Mouse (Mus musculus) embryonic facial prominence, embryonic 13.5 days (tissue): ENCODE results near the gene Hcls1. TPM values are rescaled to one million over a fixed set of nuclear protein-coding genes. Genes with fewer than 3 reads are reported as not detected.

Source experiments
- ATAC-seq: fragments of 200-750 bp; cut with Nextera tagmentation; 2 replicates; pipeline ENCODE4 v1.8.0; 2017; ENCODE audit warnings: low read depth; ENCODE audit not compliant: insufficient number of reproducible peaks, insufficient read depth, low FRiP score, low TSS enrichment
- H3K27ac ChIP-seq: fragments of 300-500 bp; sonication (generic); 2 replicates; pipeline ENCODE4 v1.5.1; 2015; ENCODE audit warnings: moderate library complexity, mild to moderate bottlenecking, inconsistent platforms
- H3K27me3 ChIP-seq: fragments of 300-500 bp; sonication (generic); 2 replicates; pipeline ENCODE4 v1.6.1; 2015; ENCODE audit warnings: mild to moderate bottlenecking, inconsistent platforms
- H3K36me3 ChIP-seq: fragments of 300-500 bp; sonication (generic); 2 replicates; pipeline ENCODE4 v1.6.1; 2015; ENCODE audit warnings: mild to moderate bottlenecking, inconsistent platforms
- H3K4me1 ChIP-seq: fragments of 300-500 bp; sonication (generic); 2 replicates; pipeline ENCODE4 v1.6.1; 2015; ENCODE audit warnings: inconsistent platforms
- H3K4me2 ChIP-seq: fragments of 300-500 bp; sonication (generic); 2 replicates; pipeline ENCODE4 v1.6.1; 2015; ENCODE audit warnings: moderate library complexity, mild to moderate bottlenecking, inconsistent platforms
- H3K4me3 ChIP-seq: fragments of 300-500 bp; sonication (generic); 2 replicates; pipeline ENCODE4 v1.5.1; 2015; ENCODE audit warnings: mild to moderate bottlenecking, inconsistent platforms
- H3K9ac ChIP-seq: fragments of 300-500 bp; sonication (generic); 2 replicates; pipeline ENCODE4 v1.6.1; 2015; ENCODE audit warnings: mild to moderate bottlenecking, inconsistent platforms
- H3K9me3 ChIP-seq: fragments of 300-500 bp; sonication (generic); 2 replicates; pipeline ENCODE4 v1.6.1; 2016; ENCODE audit warnings: inconsistent platforms
- WGBS: fragments of 180-500 bp; shearing (Covaris S2); methylation state at CpG from one replicate; pipeline ENCODE4 v1.1.7; 2015; ENCODE audit warnings: mixed read lengths; 5-methylcytosine and 5-hydroxymethylcytosine counted together
- polyA plus RNA-seq: library from polyadenylated mRNA; unstranded; fragments of >200 nt; fragmentation: Nextera tagmentation; extraction: Ambion mirVana; gene quantifications from 2 replicates; pipeline ENCODE4 v1.2.1, GENCODE M21; 2015

Gene Hcls1
- polyA plus RNA-seq, 1 experiment from 2014 or later, result 5.7 TPM

DNA sequence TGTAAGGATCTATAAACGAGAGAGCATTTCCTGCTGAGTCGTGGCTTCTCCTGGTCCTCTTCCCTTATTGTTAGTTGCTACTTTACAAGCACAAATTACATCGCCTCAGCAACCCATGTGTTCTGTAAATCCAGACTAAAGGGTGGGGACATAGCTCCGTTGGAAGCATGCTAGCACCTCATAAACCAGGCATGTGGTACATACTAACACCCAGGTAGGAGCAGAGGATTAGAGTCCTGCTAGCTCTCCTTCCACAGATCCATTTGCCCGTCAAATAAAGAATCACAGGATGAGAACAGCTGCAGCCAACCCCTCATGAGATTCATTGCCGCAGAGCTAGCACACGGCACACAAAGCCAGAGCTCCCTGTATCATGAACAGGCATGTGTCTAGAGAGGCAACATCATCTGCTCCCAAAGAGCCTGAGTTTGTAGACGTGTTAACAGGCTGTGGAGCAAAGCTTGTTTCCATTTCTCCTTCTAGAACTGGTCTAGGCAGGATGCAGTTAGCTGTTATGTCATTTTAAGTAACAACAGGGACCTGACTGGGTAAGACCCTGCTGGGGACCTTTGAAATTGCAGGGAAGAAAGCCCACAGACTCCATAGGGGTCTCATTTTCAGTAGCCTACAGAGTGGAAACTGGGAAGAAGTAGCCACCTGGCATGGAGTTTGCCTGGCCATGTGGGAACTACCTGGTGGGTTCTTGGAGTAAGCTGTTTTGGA lies 15.0 kb downstream of the Hcls1 start:
- no peak overlapping the region for H3K4me2 ChIP-seq
- H3K9me3 ChIP-seq, result no peaks in the 10 kb centered on the region
- H3K36me3 ChIP-seq, result no peaks in the 10 kb centered on the region
- ATAC-seq, result no peak
- H3K27ac ChIP-seq, result no peak overlapping the region
- no peaks in the 10 kb centered on the region for H3K27me3 ChIP-seq
- H3K9ac ChIP-seq, result no peak overlapping the region
- no peaks in the 10 kb centered on the region for H3K4me1 ChIP-seq
- no peak overlapping the region for H3K4me3 ChIP-seq
- 73% methylated on average over 8 of the region's 8 CpGs for WGBS

DNA sequence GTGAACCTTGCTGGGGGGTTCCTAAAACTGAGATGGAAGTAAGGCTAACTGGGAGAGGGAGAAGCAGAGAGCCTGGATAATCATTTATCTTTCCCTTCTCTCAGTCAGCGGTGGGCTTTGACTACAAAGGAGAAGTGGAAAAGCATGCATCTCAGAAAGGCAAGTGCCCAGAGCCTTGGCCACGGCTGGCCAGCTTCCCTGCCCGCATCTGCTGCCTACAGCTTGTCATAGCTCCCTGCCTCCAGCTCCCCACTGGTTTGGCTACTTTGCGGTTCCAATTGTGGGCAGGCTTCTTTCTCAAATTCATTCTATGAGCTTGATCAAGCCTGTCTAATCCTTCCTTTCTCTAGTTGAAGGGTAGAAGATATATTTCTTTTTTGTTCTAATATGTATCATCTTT lies 16.2 kb downstream of the Hcls1 start:
- no peaks in the 10 kb centered on the region for H3K27me3 ChIP-seq
- no peaks in the 10 kb centered on the region for H3K36me3 ChIP-seq
- ATAC-seq, result no peak
- H3K4me3 ChIP-seq, result no peak overlapping the region
- H3K9me3 ChIP-seq, result no peaks in the 10 kb centered on the region
- no peak overlapping the region for H3K9ac ChIP-seq
- no peak overlapping the region for H3K4me2 ChIP-seq
- no peak overlapping the region for H3K27ac ChIP-seq
- whole genome bisulfite sequencing, result 65% methylated on average over 4 of the region's 4 CpGs
- no peaks in the 10 kb centered on the region for H3K4me1 ChIP-seq

GRCm38 (mm10) chr16:36955106-36955505 lies 20.3 kb downstream of the Hcls1 start:
- ATAC-seq, result no peak
- 65% methylated on average over 11 of the region's 11 CpGs for WGBS

DNA sequence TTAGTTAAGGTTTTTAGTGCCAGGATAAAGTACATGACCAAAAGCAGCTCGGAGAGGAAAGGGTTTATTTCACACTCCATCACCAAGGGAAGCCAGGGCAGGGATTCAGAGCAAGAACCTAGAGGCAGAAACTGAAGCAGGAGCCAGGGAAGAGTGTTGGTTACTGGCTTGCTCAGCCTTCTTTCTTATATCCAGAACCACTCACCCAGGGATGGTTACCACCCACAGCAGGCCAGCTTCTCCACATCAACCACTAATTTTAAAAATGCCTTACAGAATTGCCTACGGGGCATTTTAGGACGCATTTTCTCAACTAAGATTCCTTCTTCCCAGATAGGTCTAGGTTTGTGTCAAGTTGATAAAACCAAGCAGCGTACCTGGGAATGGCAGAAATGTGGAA lies 28.6 kb downstream of the Hcls1 start:
- no peak overlapping the region for H3K9ac ChIP-seq
- no peak overlapping the region for H3K27ac ChIP-seq
- H3K27me3 ChIP-seq, result no peaks in the 10 kb centered on the region
- 82% methylated on average over 4 of the region's 4 CpGs for WGBS
- ATAC-seq, result no peak
- no peaks in the 10 kb centered on the region for H3K9me3 ChIP-seq
- no peak overlapping the region for H3K4me2 ChIP-seq
- H3K4me1 ChIP-seq, result no peaks in the 10 kb centered on the region
- no peak overlapping the region for H3K4me3 ChIP-seq
- no peaks in the 10 kb centered on the region for H3K36me3 ChIP-seq

More at GRCm38 (mm10) chr16:36955106-36955505, 20.3 kb downstream of the Hcls1 start:
- Histone ChIP-seq H3K27me3 (no peaks in the 10 kb centered on the region), H3K27ac (no peak overlapping the region), H3K9ac (no peak overlapping the region), H3K4me3 (no peak overlapping the region), H3K9me3 (no peaks in the 10 kb centered on the region), H3K4me2 (no peak overlapping the region), H3K36me3 (no peaks in the 10 kb centered on the region), H3K4me1 (no peaks in the 10 kb centered on the region)

- no peak for ATAC-seq
- WGBS, result 90% methylated on average over 2 of the region's 2 CpGs
Measured at GRCm38 (mm10) chr16:36979127-36979526, 44.3 kb downstream of the Hcls1 start.

GRCm38 (mm10) chr16:36983796-36984195 lies 49.0 kb downstream of the Hcls1 start:
- Histone ChIP-seq H3K36me3 (no peaks in the 10 kb centered on the region), H3K4me1 (0 out of 2 replicates have a peak, but pooled peaks cover under 1% of the 10 kb centered on the region), H3K27ac (no peak overlapping the region), H3K9ac (no peak overlapping the region), H3K27me3 (no peaks in the 10 kb centered on the region), H3K9me3 (peaks cover 3% of the 10 kb centered on the region; the same call in 1 of the 2 replicates), H3K4me2 (no peak overlapping the region), H3K4me3 (no peak overlapping the region)
- 78% methylated on average over 1 of the region's 1 CpGs for WGBS
- no peak for ATAC-seq

More at GRCm38 (mm10) chr16:36979127-36979526, 44.3 kb downstream of the Hcls1 start:
- H3K4me2 ChIP-seq, result no peak overlapping the region
- no peaks in the 10 kb centered on the region for H3K27me3 ChIP-seq
- peaks cover 3% of the 10 kb centered on the region; the same call in 1 of the 2 replicates for H3K9me3 ChIP-seq
- H3K27ac ChIP-seq, result no peak overlapping the region
- H3K36me3 ChIP-seq, result no peaks in the 10 kb centered on the region
- no peak overlapping the region for H3K9ac ChIP-seq
- H3K4me3 ChIP-seq, result no peak overlapping the region
- H3K4me1 ChIP-seq, result no peaks in the 10 kb centered on the region

DNA sequence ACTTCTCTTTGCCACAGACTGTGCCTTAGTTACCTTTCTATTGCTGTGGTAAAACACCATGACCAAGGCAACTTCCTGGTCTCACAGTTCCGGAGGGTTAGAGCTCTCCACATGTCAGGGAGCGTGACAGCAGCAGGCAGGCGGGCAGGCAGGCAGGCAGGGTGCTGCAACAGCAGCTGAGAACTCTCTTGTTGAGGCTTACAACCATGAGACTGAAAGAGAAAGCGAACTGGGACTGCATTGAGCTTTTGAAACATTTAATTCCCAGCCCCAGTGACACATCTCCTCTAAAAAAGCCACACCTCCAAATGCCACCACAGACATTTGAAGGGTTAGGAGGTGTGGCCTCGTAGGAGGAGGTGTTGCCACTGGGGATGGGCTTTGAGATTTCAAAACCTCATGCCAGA lies 50.9 kb downstream of the Hcls1 start:
- no peaks in the 10 kb centered on the region for H3K27me3 ChIP-seq
- peaks cover 17% of the 10 kb centered on the region for H3K4me1 ChIP-seq
- no peak overlapping the region for H3K4me3 ChIP-seq
- no peak overlapping the region for H3K9ac ChIP-seq
- no peaks in the 10 kb centered on the region for H3K36me3 ChIP-seq
- H3K4me2 ChIP-seq, result no peak overlapping the region
- H3K9me3 ChIP-seq, result peaks cover 3% of the 10 kb centered on the region; the same call in 1 of the 2 replicates
- H3K27ac ChIP-seq, result no peak overlapping the region
- WGBS, result 61% methylated on average over 5 of the region's 5 CpGs
- no peak for ATAC-seq

DNA sequence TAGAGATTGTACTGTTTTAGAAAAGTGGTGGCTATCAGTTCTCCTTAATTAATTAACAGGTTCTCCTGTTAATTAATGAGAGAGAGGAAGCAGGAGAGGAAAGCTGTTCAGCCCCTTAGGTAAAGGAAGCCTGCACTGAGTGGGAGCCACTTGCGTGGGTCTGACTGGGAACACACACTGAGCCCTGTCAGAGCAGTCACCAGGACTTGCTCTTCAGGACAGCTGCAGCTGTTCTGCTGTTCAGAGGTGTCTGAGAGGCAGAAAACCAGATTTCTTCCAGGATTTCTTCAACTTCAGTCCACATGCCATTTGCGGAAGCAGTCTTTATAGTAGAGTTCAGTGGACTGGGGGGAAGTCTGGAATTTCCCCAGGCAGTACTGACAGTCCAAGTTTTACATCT lies 52.6 kb downstream of the Hcls1 start:
- 74% methylated on average over 2 of the region's 2 CpGs for WGBS
- Histone ChIP-seq H3K4me1 (peaks cover 17% of the 10 kb centered on the region), H3K27me3 (no peaks in the 10 kb centered on the region), H3K9ac (no peak overlapping the region), H3K36me3 (no peaks in the 10 kb centered on the region), H3K4me2 (no peak overlapping the region), H3K4me3 (no peak overlapping the region), H3K27ac (no peak overlapping the region), H3K9me3 (no peaks in the 10 kb centered on the region)
- ATAC-seq, result no peak

- Histone ChIP-seq H3K4me3 (no peak overlapping the region), H3K4me2 (no peak overlapping the region), H3K27me3 (no peaks in the 10 kb centered on the region), H3K36me3 (no peaks in the 10 kb centered on the region), H3K27ac (no peak overlapping the region), H3K9ac (no peak overlapping the region), H3K9me3 (no peaks in the 10 kb centered on the region), H3K4me1 (peaks cover 17% of the 10 kb centered on the region)
- ATAC-seq, result no peak
Measured at GRCm38 (mm10) chr16:36988066-36988465, 53.3 kb downstream of the Hcls1 start.

DNA sequence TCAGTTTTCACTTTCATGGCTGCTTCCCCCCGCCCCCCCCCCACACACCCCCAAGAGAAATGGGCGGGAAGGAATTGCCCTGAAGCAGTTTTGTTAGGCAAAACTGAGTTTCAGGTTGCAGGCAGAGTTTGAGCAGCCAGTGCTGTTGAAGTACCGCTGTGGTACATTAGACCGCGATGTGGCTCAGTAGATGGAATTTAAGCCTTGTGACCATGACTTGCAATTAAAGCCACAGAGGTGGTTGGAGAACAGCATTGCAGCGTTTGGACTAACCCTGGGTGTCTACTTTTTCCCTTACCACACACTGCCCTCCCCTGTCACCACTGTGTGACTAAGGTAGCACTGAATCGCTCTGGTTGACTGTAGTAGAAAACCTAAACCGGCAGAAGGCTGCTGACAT lies 54.7 kb downstream of the Hcls1 start:
- H3K9ac ChIP-seq, result no peak overlapping the region
- 22% methylated on average over 8 of the region's 8 CpGs for WGBS
- H3K27ac ChIP-seq, result no peak overlapping the region
- H3K9me3 ChIP-seq, result no peaks in the 10 kb centered on the region
- peaks cover 17% of the 10 kb centered on the region for H3K4me1 ChIP-seq
- peak overlapping the region; percentile 49 for H3K4me2 ChIP-seq
- 0 out of 2 replicates have a peak, but pooled peaks have one; percentile 52 for ATAC-seq
- no peaks in the 10 kb centered on the region for H3K27me3 ChIP-seq
- H3K36me3 ChIP-seq, result no peaks in the 10 kb centered on the region
- no peak overlapping the region for H3K4me3 ChIP-seq

DNA sequence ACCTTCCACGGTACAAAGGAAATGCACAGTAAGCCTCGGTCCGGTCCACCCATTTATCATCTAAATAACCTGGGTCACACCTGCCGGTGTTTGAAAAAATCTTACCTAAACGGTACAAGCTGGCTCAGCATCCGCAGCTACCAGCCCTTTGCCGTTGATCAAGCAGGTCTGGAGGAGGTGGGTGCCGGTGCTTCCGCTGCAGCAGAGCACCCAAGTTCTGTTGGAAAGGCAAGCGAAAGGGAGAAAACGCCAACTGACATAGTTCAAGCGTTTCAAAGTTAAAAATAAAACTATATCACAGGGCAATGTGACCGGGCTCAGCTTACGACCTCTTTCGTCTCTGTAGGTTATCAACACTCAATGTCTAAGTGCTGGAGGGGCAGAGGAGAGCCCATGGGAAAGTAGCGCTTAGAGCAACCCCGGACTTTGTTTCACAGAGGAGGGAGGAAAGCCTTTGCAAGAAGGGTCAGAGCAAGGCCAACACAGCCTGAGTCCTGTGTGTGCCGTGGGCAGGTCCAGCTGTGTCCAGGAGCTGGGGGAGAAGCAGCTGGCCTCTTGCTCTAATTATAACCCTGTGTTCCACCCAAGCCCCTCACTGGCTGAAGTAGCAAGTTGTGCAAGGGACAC lies 55.3 kb downstream of the Hcls1 start, which contains the start of gene Fbxo40:
Gene Fbxo40, minus strand, starts transcription at position 469 of the 627 bp plus-strand sequence.
- H3K9me3 ChIP-seq, result no peaks in the 10 kb centered on the region
- no peak within 1 kb of the TSS for H3K4me3 ChIP-seq
- no peak within 1 kb of the TSS for H3K9ac ChIP-seq
- peaks cover 17% of the 10 kb centered on the region for H3K4me1 ChIP-seq
- H3K27me3 ChIP-seq, result no peaks in the 10 kb centered on the region
- no peak for ATAC-seq
- H3K36me3 ChIP-seq, result no peaks in the 10 kb centered on the region
- no peak within 1 kb of the TSS for H3K27ac ChIP-seq
- peak within 1 kb of the TSS; percentile 49 for H3K4me2 ChIP-seq
- 59% methylated on average over 18 of the region's 18 CpGs for WGBS

DNA sequence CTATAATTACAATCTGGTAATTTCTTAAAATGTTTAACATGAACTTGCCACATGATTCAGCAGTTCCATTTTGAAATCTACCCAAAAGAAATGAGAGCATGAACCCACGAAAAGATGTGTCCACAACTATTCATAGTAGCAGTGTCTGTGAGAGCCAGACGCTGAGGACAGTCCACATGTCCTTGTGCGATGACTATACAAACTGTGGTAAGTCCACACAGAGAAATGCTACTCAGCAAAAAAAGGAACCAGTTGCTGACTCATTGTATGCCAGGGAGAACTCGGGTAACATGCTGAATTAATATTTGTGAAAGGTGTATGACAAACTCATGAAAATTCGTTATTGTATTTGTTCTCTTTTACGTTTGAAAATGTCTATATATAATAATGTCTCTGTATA lies 62.9 kb downstream of the Hcls1 start:
- Histone ChIP-seq H3K9me3 (no peaks in the 10 kb centered on the region), H3K27ac (no peak overlapping the region), H3K4me1 (no peaks in the 10 kb centered on the region), H3K4me2 (no peak overlapping the region), H3K27me3 (no peaks in the 10 kb centered on the region), H3K9ac (no peak overlapping the region), H3K36me3 (no peaks in the 10 kb centered on the region), H3K4me3 (no peak overlapping the region)
- no peak for ATAC-seq
- 79% methylated on average over 6 of the region's 6 CpGs for WGBS
